Mouse (Mus musculus) G1E (cell line): ENCODE measurements around the gene Zfp607a.

ENCODE experiments used
- CTCF ChIP-seq: IDR thresholded peaks from 2 replicates; pipeline ENCODE4 v1.5.1; 2012; ENCODE audit warnings: low read depth, low read length, inconsistent platforms, mixed read lengths
- GATA1 ChIP-seq: IDR thresholded peaks from 2 replicates; pipeline ENCODE4 v1.6.1; 2012; ENCODE audit warnings: borderline replicate concordance, low read length, inconsistent platforms, mixed read lengths
- TAL1 ChIP-seq: conservative IDR thresholded peaks from 2 replicates; pipeline ENCODE4 v1.6.1; 2012; ENCODE audit warnings: low read depth, low read length, inconsistent platforms, mixed read lengths

DNA sequence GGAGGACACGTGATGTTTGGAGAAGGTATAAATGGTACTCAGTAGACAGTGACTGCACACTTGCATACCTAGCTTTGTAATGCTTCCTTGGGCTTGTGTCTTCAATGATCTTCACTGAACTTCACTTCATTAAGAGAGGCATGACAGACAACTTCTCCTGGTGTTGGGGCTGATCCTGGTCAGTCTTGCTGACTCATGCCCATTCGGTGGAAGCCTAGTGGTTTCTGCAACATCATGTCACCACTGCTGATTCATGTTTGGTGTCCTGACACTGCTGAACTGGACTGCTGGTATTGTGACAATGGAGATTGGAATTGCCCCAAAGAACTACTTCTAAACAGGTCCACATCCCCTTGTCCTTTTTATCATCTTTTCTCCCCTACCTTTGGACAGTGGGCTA lies 23.2 kb upstream of the Zfp607a start:
- TF ChIP-seq CTCF (no peak), TAL1 (no peak), GATA1 (no peak)
